Mouse (Mus musculus) kidney, postnatal 0 days (tissue): ENCODE measurements around the gene Myh11. TPM values are rescaled to one million over a fixed set of nuclear protein-coding genes. Genes with fewer than 3 reads are reported as not detected.
A peak's percentile ranks its signal among the peaks of the same experiment; 100 is the strongest.

Experiments
- ATAC-seq: fragments of 200-750 bp; cut with Nextera tagmentation; replicated peaks from 2 replicates; pipeline ENCODE4 v1.8.0; 2017; ENCODE audit warnings: low read depth, moderate number of reproducible peaks, moderate TSS enrichment, moderate library complexity; ENCODE audit not compliant: low FRiP score
- DNase-seq: peaks from one replicate; pipeline ENCODE4 v3.0.0-alpha.2; 2016; ENCODE audit warnings: low spot score
- H3K27ac ChIP-seq: fragments of 300-500 bp; sonication (generic); 2 replicates; pipeline ENCODE4 v1.5.1; 2014; ENCODE audit warnings: mild to moderate bottlenecking
- H3K27me3 ChIP-seq: fragments of 300-500 bp; sonication (generic); 2 replicates; pipeline ENCODE4 v1.6.1; 2014; ENCODE audit warnings: low read length, mixed read lengths; ENCODE audit not compliant: insufficient read depth
- H3K36me3 ChIP-seq: fragments of 300-500 bp; sonication (generic); 2 replicates; pipeline ENCODE4 v1.6.1; 2014; ENCODE audit warnings: low read length, mixed read lengths; ENCODE audit not compliant: insufficient read depth
- H3K4me1 ChIP-seq: fragments of 300-500 bp; sonication (generic); replicated peaks from 2 replicates; pipeline ENCODE4 v1.6.1; 2014; ENCODE audit warnings: antibody characterized with exemption, low read length, mixed read lengths; ENCODE audit not compliant: insufficient read depth
- H3K4me2 ChIP-seq: fragments of 300-500 bp; sonication (generic); 2 replicates; pipeline ENCODE4 v1.6.1; 2014; ENCODE audit warnings: mild to moderate bottlenecking, low read length, moderate library complexity, mixed read lengths
- H3K4me3 ChIP-seq: fragments of 300-500 bp; sonication (generic); replicated peaks from 2 replicates; pipeline ENCODE4 v1.5.1; 2014; ENCODE audit warnings: low read depth, low read length
- H3K9ac ChIP-seq: fragments of 300-500 bp; sonication (generic); 2 replicates; pipeline ENCODE4 v1.6.1; 2014; ENCODE audit warnings: low read depth, low read length
- H3K9me3 ChIP-seq: fragments of 300-500 bp; sonication (generic); replicated peaks from 2 replicates; pipeline ENCODE4 v1.6.1; 2016; ENCODE audit warnings: low read length, inconsistent platforms, mixed read lengths
- CTCF ChIP-seq: IDR thresholded peaks from 2 replicates; pipeline ENCODE4 v1.5.1; 2016; ENCODE audit warnings: antibody characterized with exemption, low read depth, mild to moderate bottlenecking, moderate library complexity
- WGBS: fragments of 180-500 bp; shearing (Covaris S2); extraction: QIAGEN DNeasy Blood & Tissue Kit; methylation state at CpG from one replicate; pipeline ENCODE4 v1.1.7; 2014; 5-methylcytosine and 5-hydroxymethylcytosine counted together
- polyA plus RNA-seq: library from polyadenylated mRNA; unstranded; fragments of >200 nt; fragmentation: Nextera tagmentation; extraction: Ambion mirVana; gene quantifications from 2 replicates; pipeline ENCODE4 v1.2.1, GENCODE M21; 2015

Myh11 gene
- polyA plus RNA-seq, 1 experiment from 2014 or later = 12.6 TPM

DNA sequence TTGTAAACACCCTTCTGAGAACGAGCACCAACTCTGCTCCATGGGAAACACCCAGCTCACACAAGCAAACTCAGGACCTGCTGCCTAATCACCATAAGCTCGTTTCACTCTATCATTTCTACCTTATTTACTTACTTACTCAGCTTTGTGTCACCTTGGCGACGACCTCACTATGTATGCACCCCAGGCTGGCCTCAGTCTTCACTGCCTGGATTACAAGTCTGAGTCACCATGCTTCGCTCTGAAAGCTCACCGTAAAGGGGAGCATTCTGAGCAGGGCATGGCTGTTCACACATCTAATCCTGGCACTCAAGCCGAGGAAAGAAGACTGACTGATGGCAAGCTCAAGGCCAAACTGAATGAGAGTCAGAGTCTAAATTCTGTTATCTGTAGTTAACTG, 12.5 kb upstream of the Myh11 start:
- H3K27me3 ChIP-seq = no peaks in the 10 kb centered on the region
- peak overlapping the region; percentile 39; the same call in 1 of the 2 replicates for H3K27ac ChIP-seq
- peaks cover 16% of the 10 kb centered on the region for H3K36me3 ChIP-seq
- H3K4me2 ChIP-seq = no peak overlapping the region
- no peak overlapping the region for H3K4me3 ChIP-seq
- H3K9ac ChIP-seq = no peak overlapping the region
- DNase-seq (no peak), ATAC-seq (peak; percentile 64; the same call in 1 of the 2 replicates)
- H3K4me1 ChIP-seq = no peaks in the 10 kb centered on the region
- TF ChIP-seq CTCF = no peak
- 63% methylated on average over 7 of the region's 7 CpGs for WGBS
- H3K9me3 ChIP-seq = no peaks in the 10 kb centered on the region

DNA sequence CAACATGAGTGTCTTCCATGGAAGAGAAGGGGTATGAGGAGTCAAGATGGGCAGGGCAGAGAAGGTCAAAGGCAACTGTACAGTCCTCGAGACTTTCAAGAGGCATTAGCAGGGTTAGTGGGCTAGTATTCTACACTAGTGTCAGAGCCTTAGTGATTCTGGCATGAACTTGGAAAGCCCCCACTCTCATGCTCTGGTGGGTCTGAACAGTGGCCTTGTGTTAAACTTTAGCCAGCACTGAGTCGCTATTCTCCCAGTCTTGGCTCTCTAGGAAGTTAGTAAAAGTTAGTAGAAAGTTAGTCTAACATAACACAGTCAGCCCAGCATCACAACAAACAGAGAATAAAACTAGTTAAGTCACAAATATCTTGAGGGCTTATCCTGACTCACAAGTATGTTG, 12.0 kb upstream of the Myh11 start:
- H3K27me3 ChIP-seq = no peaks in the 10 kb centered on the region
- TF ChIP-seq CTCF = no peak
- no peak for DNase-seq
- ATAC-seq = no peak
- peak overlapping the region; percentile 39; the same call in 1 of the 2 replicates for H3K27ac ChIP-seq
- no peak overlapping the region for H3K4me3 ChIP-seq
- no peaks in the 10 kb centered on the region for H3K4me1 ChIP-seq
- H3K9ac ChIP-seq = no peak overlapping the region
- no peaks in the 10 kb centered on the region for H3K9me3 ChIP-seq
- 43% methylated on average over 2 of the region's 2 CpGs for WGBS
- peaks cover 16% of the 10 kb centered on the region for H3K36me3 ChIP-seq
- H3K4me2 ChIP-seq = no peak overlapping the region

DNA sequence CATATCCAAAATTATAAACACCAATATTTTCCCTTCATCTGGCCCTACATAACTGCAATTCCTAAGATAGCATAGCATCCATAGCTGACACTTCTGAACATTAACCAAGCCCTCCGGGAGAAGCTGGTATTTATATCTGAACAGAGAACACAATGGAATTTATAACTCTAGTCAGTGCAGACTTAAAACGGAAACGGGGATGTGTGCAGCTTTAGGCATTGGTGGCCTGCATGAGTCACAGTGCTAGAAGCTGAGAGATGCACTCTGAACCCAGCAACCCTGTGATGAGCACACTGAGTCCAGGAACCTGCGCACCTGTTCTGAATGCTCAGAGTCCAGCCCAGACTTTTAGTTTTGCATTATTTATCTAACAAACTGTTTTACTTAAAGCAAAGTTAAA, 7.3 kb upstream of the Myh11 start:
- ATAC-seq (no peak), DNase-seq (no peak)
- Histone ChIP-seq H3K9ac (no peak overlapping the region), H3K4me1 (no peaks in the 10 kb centered on the region), H3K4me3 (no peak overlapping the region), H3K36me3 (peaks cover 20% of the 10 kb centered on the region), H3K27me3 (no peaks in the 10 kb centered on the region), H3K9me3 (no peaks in the 10 kb centered on the region), H3K4me2 (no peak overlapping the region), H3K27ac (no peak overlapping the region)
- no peak for TF ChIP-seq CTCF
- WGBS = 85% methylated on average over 4 of the region's 4 CpGs

DNA sequence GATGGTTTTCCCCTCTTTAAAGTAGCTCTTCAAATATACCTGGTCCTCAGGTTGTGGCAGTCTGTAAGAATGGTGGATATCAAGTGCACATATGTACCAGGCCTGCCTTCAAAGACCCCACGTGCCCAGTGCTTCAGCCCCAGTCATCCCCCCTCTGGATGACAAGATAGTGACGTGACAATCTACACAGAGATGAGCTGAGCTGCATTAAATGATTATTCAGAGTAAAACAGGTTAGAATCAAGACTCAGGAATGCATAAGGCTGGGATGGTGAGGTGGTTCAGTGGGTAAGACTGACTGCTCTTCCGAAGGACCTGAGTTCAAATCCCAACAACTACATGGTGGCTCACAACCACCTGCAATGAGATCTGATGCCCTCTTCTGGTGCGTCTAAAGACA, 6.6 kb upstream of the Myh11 start:
- Histone ChIP-seq H3K27me3 (no peaks in the 10 kb centered on the region), H3K9me3 (no peaks in the 10 kb centered on the region), H3K4me1 (0 out of 2 replicates have a peak, but pooled peaks cover 2% of the 10 kb centered on the region), H3K36me3 (peaks cover 20% of the 10 kb centered on the region), H3K9ac (no peak overlapping the region), H3K27ac (no peak overlapping the region), H3K4me3 (no peak overlapping the region), H3K4me2 (no peak overlapping the region)
- TF ChIP-seq CTCF = no peak
- DNase-seq (no peak), ATAC-seq (no peak)
- 88% methylated on average over 4 of the region's 4 CpGs for WGBS

DNA sequence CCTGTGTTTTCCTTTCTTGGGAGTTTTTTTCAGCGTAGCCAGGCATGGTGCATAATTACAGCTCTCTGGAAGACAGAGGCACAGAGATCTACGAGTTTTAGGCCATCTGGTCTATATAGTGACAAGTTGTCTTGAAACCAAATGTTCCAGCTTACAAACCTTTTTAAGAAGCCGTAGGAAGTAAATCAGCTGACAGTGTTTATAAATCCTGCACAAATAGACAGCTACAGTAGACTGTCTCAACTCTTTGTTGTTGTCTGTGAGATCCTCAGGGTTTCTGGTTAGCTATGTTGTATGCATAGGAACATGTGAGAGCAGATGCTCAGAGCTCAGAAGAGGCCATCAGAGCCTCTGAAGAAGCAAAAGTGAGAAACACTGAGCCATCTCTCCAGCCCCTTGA, 6.0 kb upstream of the Myh11 start:
- peaks cover 20% of the 10 kb centered on the region for H3K36me3 ChIP-seq
- no peak overlapping the region for H3K4me3 ChIP-seq
- H3K27ac ChIP-seq = no peak overlapping the region
- DNase-seq = no peak
- no peaks in the 10 kb centered on the region for H3K27me3 ChIP-seq
- H3K4me2 ChIP-seq = no peak overlapping the region
- H3K4me1 ChIP-seq = 0 out of 2 replicates have a peak, but pooled peaks cover 8% of the 10 kb centered on the region
- TF ChIP-seq CTCF = no peak
- H3K9ac ChIP-seq = no peak overlapping the region
- ATAC-seq = no peak
- 77% methylated on average over 3 of the region's 3 CpGs for WGBS
- no peaks in the 10 kb centered on the region for H3K9me3 ChIP-seq

DNA sequence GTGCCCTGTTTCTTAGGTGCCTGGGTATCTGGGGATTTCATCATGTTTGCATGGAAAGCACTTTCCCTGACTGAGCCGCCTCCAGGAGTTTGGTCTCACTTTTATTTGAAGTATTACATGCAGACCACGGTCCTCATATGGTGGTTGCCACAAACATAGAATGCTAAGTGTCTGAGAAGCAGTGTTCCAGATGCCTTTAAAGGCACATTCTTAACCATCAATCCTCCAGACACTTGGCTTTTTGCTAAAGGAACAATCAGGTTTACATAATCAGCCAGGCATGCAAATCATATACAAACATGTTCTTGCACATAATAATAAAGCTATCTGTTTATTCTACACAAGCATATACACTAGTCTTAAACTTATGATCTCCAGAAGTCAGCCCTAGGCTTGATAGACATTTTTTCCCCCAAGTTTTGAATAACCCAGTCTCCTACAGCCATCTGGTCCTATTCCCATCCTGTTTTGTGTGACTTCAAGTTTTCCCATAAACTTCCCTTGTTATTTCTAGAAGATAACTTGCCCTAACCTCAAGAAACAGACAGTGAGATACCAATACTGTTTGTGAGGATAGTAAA, 5.5 kb upstream of the Myh11 start:
- 76% methylated on average over 2 of the region's 2 CpGs for WGBS
- no peaks in the 10 kb centered on the region for H3K9me3 ChIP-seq
- H3K9ac ChIP-seq = no peak overlapping the region
- no peak overlapping the region for H3K4me2 ChIP-seq
- DNase-seq (no peak), ATAC-seq (no peak)
- H3K4me1 ChIP-seq = 0 out of 2 replicates have a peak, but pooled peaks cover 13% of the 10 kb centered on the region
- no peaks in the 10 kb centered on the region for H3K27me3 ChIP-seq
- H3K27ac ChIP-seq = no peak overlapping the region
- peaks cover 20% of the 10 kb centered on the region for H3K36me3 ChIP-seq
- no peak overlapping the region for H3K4me3 ChIP-seq
- no peak for TF ChIP-seq CTCF

DNA sequence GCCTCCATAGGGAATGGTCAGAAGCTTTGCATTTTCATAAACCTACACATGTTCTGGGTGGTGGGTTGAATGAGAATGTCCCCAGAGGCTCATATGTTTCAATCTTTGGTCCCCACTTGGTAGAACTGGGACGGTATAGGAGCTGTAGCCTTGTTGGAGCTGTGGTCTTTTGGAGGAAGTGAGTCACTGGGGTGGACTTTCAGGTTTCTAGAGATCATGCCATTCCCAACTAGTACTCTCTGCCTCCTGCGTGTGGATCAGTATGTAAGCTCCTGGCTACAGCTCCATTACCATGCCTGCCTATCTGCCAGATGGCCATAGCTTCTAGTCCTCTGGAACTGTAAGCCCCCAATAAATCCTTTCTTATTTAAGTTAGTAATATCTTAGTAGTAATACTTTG, 4.1 kb upstream of the Myh11 start:
- WGBS = 80% methylated on average over 2 of the region's 2 CpGs
- DNase-seq (no peak), ATAC-seq (no peak)
- TF ChIP-seq CTCF = no peak
- H3K9ac ChIP-seq = no peak overlapping the region
- H3K27me3 ChIP-seq = no peaks in the 10 kb centered on the region
- H3K4me3 ChIP-seq = no peak overlapping the region
- no peak overlapping the region for H3K4me2 ChIP-seq
- 0 out of 2 replicates have a peak, but pooled peaks cover 15% of the 10 kb centered on the region for H3K4me1 ChIP-seq
- H3K27ac ChIP-seq = no peak overlapping the region
- no peaks in the 10 kb centered on the region for H3K9me3 ChIP-seq
- H3K36me3 ChIP-seq = peaks cover 16% of the 10 kb centered on the region
